ENCODE assay signal across 9 mouse cellular contexts in genomic region chr4:133026272-133026671, GRCm38 (mm10). TPM values are rescaled to one million over a fixed set of nuclear protein-coding genes. Genes with fewer than 3 reads are reported as not detected.
DNase-seq lines count a peak whose midpoint lies in the region; ATAC-seq and TF ChIP-seq lines count a peak whose summit lies in the region.
"Had no signal": no experiment of that assay in that cellular context is flagged by ENCODE, and none has a peak within 500 bp of the region (broad histone marks: within the 10 kb centered on the region; RNA-seq: fewer than 3 reads in every experiment).

No protein-coding gene starts in this region.

- peak overlapping the region; percentile 76 for H3K27ac ChIP-seq in heart, adult 2 months
- peak overlapping the region; percentile 81 for H3K27ac ChIP-seq in lung, embryonic 14.5 days (ENCODE audit: low read depth)
- H3K27ac ChIP-seq in hindbrain, embryonic 14.5 days = peak overlapping the region; percentile 75
- peak overlapping the region; percentile 75; the same call in 1 of the 2 replicates for H3K27ac ChIP-seq in stomach, embryonic 14.5 days (ENCODE audit: low read length)

- no peaks in the 10 kb centered on the region for H3K9me3 ChIP-seq in lung, embryonic 14.5 days (ENCODE audit: low read depth, low read length)
- H3K9me3 ChIP-seq in hindbrain, embryonic 14.5 days (ENCODE audit: control insufficient read depth, low read length) = no peaks in the 10 kb centered on the region
- no peaks in the 10 kb centered on the region for H3K9me3 ChIP-seq in stomach, embryonic 14.5 days (ENCODE audit: control insufficient read depth, low read depth, low read length)

- no peak overlapping the region for H3K4me2 ChIP-seq in lung, embryonic 14.5 days
- no peak overlapping the region for H3K4me2 ChIP-seq in hindbrain, embryonic 14.5 days (replicated peaks)
- H3K4me2 ChIP-seq in stomach, embryonic 14.5 days (replicated peaks; ENCODE audit: low read depth, low read length) = no peak overlapping the region

- TF ChIP-seq EP300 in heart, adult 2 months (IDR thresholded peaks at IDR 0.05; ENCODE audit: insufficient read depth, low read depth, low read length) = no peak

- H3K4me1 ChIP-seq in heart, adult 2 months (ENCODE audit: control insufficient read depth, insufficient read depth, low read length) = peaks cover 27% of the 10 kb centered on the region
- peaks cover 42% of the 10 kb centered on the region for H3K4me1 ChIP-seq in lung, embryonic 14.5 days (ENCODE audit: insufficient read depth)
- peaks cover 61% of the 10 kb centered on the region for H3K4me1 ChIP-seq in hindbrain, embryonic 14.5 days (replicated peaks; ENCODE audit: control insufficient read depth, insufficient read depth, low read length)
- peaks cover 61% of the 10 kb centered on the region for H3K4me1 ChIP-seq in stomach, embryonic 14.5 days (ENCODE audit: control insufficient read depth, insufficient read depth, low read length)

- intact Hi-C loops in heart, adult 2 months (cut with DNase I) = no loop called here
- intact Hi-C loops in left cerebral cortex, postnatal 25 days (cut with DNase I) = no loop called here

- H3K9ac ChIP-seq in heart, adult 2 months (ENCODE audit: low read depth, low read length) = no peak overlapping the region
- H3K9ac ChIP-seq in lung, embryonic 14.5 days = no peak overlapping the region; the same call in 1 of the 2 replicates
- H3K9ac ChIP-seq in hindbrain, embryonic 14.5 days = peak overlapping the region; percentile 29; the same call in 1 of the 2 replicates
- H3K9ac ChIP-seq in stomach, embryonic 14.5 days (replicated peaks; ENCODE audit: low read depth, low read length) = no peak overlapping the region

- peaks cover 11% of the 10 kb centered on the region for H3K79me2 ChIP-seq in heart, adult 2 months (replicated peaks; ENCODE audit: control insufficient read depth, insufficient read depth, low read length)

- DNase-seq in heart, adult 2 months = peak in 1 of 2 experiments; percentile 29
- DNase-seq in heart, adult 9 months (ENCODE audit: low spot score in 2 of 2) = no peak
- no peak for DNase-seq in lung, embryonic 14.5 days
- DNase-seq in lung, postnatal 10 days = no peak
- DNase-seq in hindbrain, embryonic 14.5 days (ENCODE audit: low spot score) = no peak
- DNase-seq in left cerebral cortex, postnatal 25 days (ENCODE audit: low spot score in 2 of 2) = no peak
- no peak for DNase-seq in layer of hippocampus, postnatal 25 days (ENCODE audit: extremely low spot score in 1 of 2, low spot score in 1 of 2)
- DNase-seq: lung, adult 18-20 months had no signal

- no peak for TF ChIP-seq CTCF in heart, adult 2 months (IDR thresholded peaks at IDR 0.05)
- no peak for TF ChIP-seq CTCF in lung, embryonic 14.5 days (IDR thresholded peaks at IDR 0.05; ENCODE audit: low read depth)

- 0 out of 2 replicates have a peak, but pooled peaks cover 3% of the 10 kb centered on the region for H3K36me3 ChIP-seq in heart, adult 2 months (ENCODE audit: control insufficient read depth, insufficient read depth, low read length)
- peaks cover 17% of the 10 kb centered on the region; the same call in 1 of the 2 replicates for H3K36me3 ChIP-seq in lung, embryonic 14.5 days (ENCODE audit: insufficient read depth)
- H3K36me3 ChIP-seq in hindbrain, embryonic 14.5 days (replicated peaks; ENCODE audit: control insufficient read depth, insufficient read depth) = peaks cover 7% of the 10 kb centered on the region; the same call in 1 of the 2 replicates
- H3K36me3 ChIP-seq in stomach, embryonic 14.5 days (ENCODE audit: control insufficient read depth, insufficient read depth, low read length) = no peaks in the 10 kb centered on the region; the same call in 1 of the 2 replicates

- WGBS in heart, adult 2 months = 66% methylated on average over 10 of the region's 10 CpGs
- 51% methylated on average over 10 of the region's 10 CpGs for WGBS in lung, embryonic 14.5 days
- 57% methylated on average over 10 of the region's 10 CpGs for WGBS in hindbrain, embryonic 14.5 days
- WGBS in stomach, embryonic 14.5 days = 71% methylated on average over 10 of the region's 10 CpGs

- no peak overlapping the region for H3K4me3 ChIP-seq in heart, adult 2 months
- no peak overlapping the region for H3K4me3 ChIP-seq in lung, embryonic 14.5 days (ENCODE audit: low read depth, low read length)
- no peak overlapping the region for H3K4me3 ChIP-seq in hindbrain, embryonic 14.5 days (replicated peaks; ENCODE audit: low read length)
- no peak overlapping the region for H3K4me3 ChIP-seq in stomach, embryonic 14.5 days (ENCODE audit: low read depth, low read length)

- no peak for TF ChIP-seq POLR2A in heart, adult 2 months (IDR thresholded peaks at IDR 0.05; ENCODE audit: insufficient read depth, low read depth, low read length)

- ATAC-seq in lung, embryonic 14.5 days (ENCODE audit: insufficient read depth) = no peak
- ATAC-seq in hindbrain, embryonic 14.5 days (ENCODE audit: low FRiP score) = no peak
- no peak for ATAC-seq in stomach, embryonic 14.5 days (ENCODE audit: insufficient number of reproducible peaks, insufficient read depth, low FRiP score, low read depth)

- H3K27me3 ChIP-seq in heart, adult 2 months (ENCODE audit: control insufficient read depth, insufficient read depth, low read length) = no peaks in the 10 kb centered on the region
- no peaks in the 10 kb centered on the region for H3K27me3 ChIP-seq in lung, embryonic 14.5 days (ENCODE audit: insufficient read depth, low read length)
- no peaks in the 10 kb centered on the region for H3K27me3 ChIP-seq in hindbrain, embryonic 14.5 days (ENCODE audit: control insufficient read depth, insufficient read depth, low read length)
- no peaks in the 10 kb centered on the region for H3K27me3 ChIP-seq in stomach, embryonic 14.5 days (ENCODE audit: control insufficient read depth, insufficient read depth, low read length)

RNA-seq across cellular contexts. Expression of gene Ahdc1, which starts 15.2 kb away (rescaled TPM):
- total RNA-seq in heart, adult 2 months (2021) = 10 to 100 TPM; 42.6 to 50.9 TPM
- 19.5 and 21.8 TPM in 2 replicates for polyA plus RNA-seq in heart, adult 2 months (2012; rRNA removed)
- polyA plus RNA-seq in lung, embryonic 14.5 days (2014; fragmentation: Nextera tagmentation; extraction: Ambion mirVana) = 10.2 and 10.5 TPM in 2 replicates
- 12.9 and 13.4 TPM in 2 replicates for polyA plus RNA-seq in hindbrain, embryonic 14.5 days (2014; fragmentation: Nextera tagmentation; extraction: Ambion mirVana)
- 10.3 and 10.7 TPM in 2 replicates for polyA plus RNA-seq in stomach, embryonic 14.5 days (2014; fragmentation: Nextera tagmentation; extraction: Ambion mirVana)
- 10 to 100 TPM; 88.2 to 97.6 TPM for total RNA-seq in left cerebral cortex, postnatal 25 days (2021)
- 100 to 1,000 TPM in 1 of 2 experiments, 10 to 100 TPM in 1; 96.9 to 109 TPM for total RNA-seq in layer of hippocampus, postnatal 25 days (2021)

RNA-seq across cellular contexts. Expression of gene Fgr, which starts 52.4 kb away (rescaled TPM):
- under 1 TPM; 0.43 to 0.47 TPM for total RNA-seq in heart, adult 2 months (2021)
- polyA plus RNA-seq in heart, adult 2 months (2012; rRNA removed) = 0.73 and 1.7 TPM in 2 replicates
- 0.46 and 0.66 TPM in 2 replicates for polyA plus RNA-seq in lung, embryonic 14.5 days (2014; fragmentation: Nextera tagmentation; extraction: Ambion mirVana)
- 0.14 and 0.17 TPM in 2 replicates for polyA plus RNA-seq in hindbrain, embryonic 14.5 days (2014; fragmentation: Nextera tagmentation; extraction: Ambion mirVana)
- polyA plus RNA-seq in stomach, embryonic 14.5 days (2014; fragmentation: Nextera tagmentation; extraction: Ambion mirVana) = 0.13 and 0.19 TPM in 2 replicates
- under 1 TPM; 0.18 to 0.25 TPM for total RNA-seq in left cerebral cortex, postnatal 25 days (2021)
- under 1 TPM; 0.07 to 0.14 TPM for total RNA-seq in layer of hippocampus, postnatal 25 days (2021)
